Mouse (Mus musculus): ENCODE results near the gene Kdelc2.

GRCm38 (mm10) chr9:53402991-53403390 lies 19.2 kb downstream of the Kdelc2 start:
- TF ChIP-seq CTCF (IDR thresholded peaks at IDR 0.05; ENCODE audit: extremely low read depth, insufficient read depth, low read length) (no peak), POLR2A (IDR thresholded peaks at IDR 0.05; ENCODE audit: extremely low read depth, insufficient read depth, low read length) (no peak)
